Mouse (Mus musculus) left cerebral cortex, postnatal 36 days (tissue): ENCODE results near the gene Zfp579. TPM values are rescaled to one million over a fixed set of nuclear protein-coding genes. Genes with fewer than 3 reads are reported as not detected.
A peak's percentile ranks its signal among the peaks of the same experiment; 100 is the strongest.

Source experiments
- DNase-seq, 2 experiments: peaks; one replicate each; pipeline ENCODE4 v3.0.0; 2021 to 2022; ENCODE audit warnings: low spot score in 2 of 2, mixed read lengths in 1 of 2
- intact Hi-C: fragments of 180-260 bp; cut with DNase I; formaldehyde crosslinking; loops from one replicate; pipeline ENCODE4 v1.15.1; 2025
- total RNA-seq, 2 experiments: library from RNA; stranded (reverse); gene quantifications; 2 replicates each; pipeline ENCODE4 v1.2.3; 2021

The Zfp579 gene
- total RNA-seq, 2 experiments from 2014 or later: 30.9 to 31.3 TPM

GRCm38 (mm10) chr7:4971068-4971467 is 24.9 kb downstream of the Zfp579 start, which contains the start of gene Sbk3:
Gene Sbk3, minus strand, starts transcription at chr7:4971168.
- intact Hi-C loops: no loop called here
- no peak for DNase-seq

- intact Hi-C loops: no loop called here
- DNase-seq: no peak
These were observed 31.0 kb downstream of the Zfp579 start for GRCm38 (mm10) chr7:4964988-4965387.

- intact Hi-C loops: no loop called here
- peak; percentile 50 to 52 for DNase-seq
These were observed 31.7 kb downstream of the Zfp579 start, which contains the start of gene Sbk2 for GRCm38 (mm10) chr7:4964272-4964671. Gene Sbk2, minus strand, starts transcription at chr7:4964406.

GRCm38 (mm10) chr7:4963527-4963926 is 32.4 kb downstream of the Zfp579 start:
- DNase-seq: no peak
- intact Hi-C loops: loop anchor here (2.0 kb wide), 1 partner anchor 21 kb away; no protein-coding TSS in a partner anchor

- no peak for DNase-seq
- intact Hi-C loops: no loop called here
These were observed 38.6 kb downstream of the Zfp579 start for GRCm38 (mm10) chr7:4957361-4957760.

GRCm38 (mm10) chr7:4953815-4954445 is 42.0 kb downstream of the Zfp579 start:
- intact Hi-C loops: no loop called here
- DNase-seq: no peak

GRCm38 (mm10) chr7:4950561-4951342 is 45.2 kb downstream of the Zfp579 start:
- no peak for DNase-seq
- intact Hi-C loops: no loop called here

GRCm38 (mm10) chr7:4948386-4948785 is 47.6 kb downstream of the Zfp579 start:
- no peak for DNase-seq
- intact Hi-C loops: no loop called here

GRCm38 (mm10) chr7:4947855-4948254 is 48.1 kb downstream of the Zfp579 start:
- intact Hi-C loops: no loop called here
- DNase-seq: no peak

GRCm38 (mm10) chr7:4943223-4943815 is 52.6 kb downstream of the Zfp579 start:
- intact Hi-C loops: loop anchor here (2.0 to 5.0 kb wide), 3 partner anchors 19 to 109 kb away; partner anchors contain the start of genes Zfp579 and Zfp580
- DNase-seq: peak; percentile 89 to 91

GRCm38 (mm10) chr7:4942673-4943072 is 53.3 kb downstream of the Zfp579 start:
- no peak for DNase-seq
- intact Hi-C loops: loop anchor here (2.0 to 5.0 kb wide), 3 partner anchors 20 to 110 kb away; partner anchors contain the start of genes Zfp579 and Zfp580

- intact Hi-C loops: loop anchor here (5.0 kb wide), 2 partner anchors 57 to 112 kb away; partner anchors contain the start of genes Zfp579 and Zfp580
- peak; percentile 69 to 74 for DNase-seq
These were observed 55.9 kb downstream of the Zfp579 start for GRCm38 (mm10) chr7:4940068-4940479.

- peak; percentile 30 to 56 for DNase-seq
- intact Hi-C loops: no loop called here
These were observed 57.5 kb downstream of the Zfp579 start for GRCm38 (mm10) chr7:4938456-4938855.

GRCm38 (mm10) chr7:4937392-4937791 is 58.6 kb downstream of the Zfp579 start:
- no peak for DNase-seq
- intact Hi-C loops: no loop called here

- DNase-seq: no peak
- intact Hi-C loops: no loop called here
These were observed 59.1 kb downstream of the Zfp579 start for GRCm38 (mm10) chr7:4936832-4937231.

GRCm38 (mm10) chr7:4934160-4934914 is 61.6 kb downstream of the Zfp579 start:
- DNase-seq: no peak
- intact Hi-C loops: no loop called here
